Mouse (Mus musculus) forebrain, embryonic 12.5 days (tissue): ENCODE results near the gene Ppp2r3a. TPM values are rescaled to one million over a fixed set of nuclear protein-coding genes. Genes with fewer than 3 reads are reported as not detected.

Experiments used
- ATAC-seq: fragments of 200-750 bp; cut with Nextera tagmentation; 2 replicates; pipeline ENCODE4 v1.8.0; 2017; ENCODE audit warnings: moderate TSS enrichment; ENCODE audit not compliant: low FRiP score
- H3K27ac ChIP-seq: fragments of 300-500 bp; sonication (generic); 2 replicates; pipeline ENCODE4 v1.5.1; 2016; ENCODE audit warnings: mild to moderate bottlenecking
- H3K27me3 ChIP-seq: fragments of 300-500 bp; sonication (generic); 2 replicates; pipeline ENCODE4 v1.6.1; 2016; ENCODE audit warnings: mild to moderate bottlenecking
- H3K36me3 ChIP-seq: fragments of 300-500 bp; sonication (generic); replicated peaks from 2 replicates; pipeline ENCODE4 v1.6.1; 2016; ENCODE audit warnings: mild to moderate bottlenecking
- H3K4me1 ChIP-seq: fragments of 300-500 bp; sonication (generic); 2 replicates; pipeline ENCODE4 v1.6.1; 2016
- H3K4me2 ChIP-seq: fragments of 300-500 bp; sonication (generic); 2 replicates; pipeline ENCODE4 v1.6.1; 2016; ENCODE audit warnings: mild to moderate bottlenecking, moderate library complexity
- H3K4me3 ChIP-seq: fragments of 300-500 bp; sonication (generic); replicated peaks from 2 replicates; pipeline ENCODE4 v1.5.1; 2016; ENCODE audit warnings: mild to moderate bottlenecking
- H3K9ac ChIP-seq: fragments of 300-500 bp; sonication (generic); 2 replicates; pipeline ENCODE4 v1.6.1; 2016; ENCODE audit warnings: mild to moderate bottlenecking
- H3K9me3 ChIP-seq: fragments of 300-500 bp; sonication (generic); 2 replicates; pipeline ENCODE4 v1.6.1; 2016
- WGBS: fragments of 180-500 bp; shearing (Covaris S2); methylation state at CpG from one replicate; pipeline ENCODE4 v1.1.7; 2016; 5-methylcytosine and 5-hydroxymethylcytosine counted together
- polyA plus RNA-seq: library from polyadenylated mRNA; unstranded; fragments of >200 nt; fragmentation: Nextera tagmentation; extraction: Ambion mirVana; gene quantifications from 2 replicates; pipeline ENCODE4 v1.2.1, GENCODE M21; 2016

Gene Ppp2r3a
- polyA plus RNA-seq, 1 experiment from 2014 or later: 18.9 TPM

DNA sequence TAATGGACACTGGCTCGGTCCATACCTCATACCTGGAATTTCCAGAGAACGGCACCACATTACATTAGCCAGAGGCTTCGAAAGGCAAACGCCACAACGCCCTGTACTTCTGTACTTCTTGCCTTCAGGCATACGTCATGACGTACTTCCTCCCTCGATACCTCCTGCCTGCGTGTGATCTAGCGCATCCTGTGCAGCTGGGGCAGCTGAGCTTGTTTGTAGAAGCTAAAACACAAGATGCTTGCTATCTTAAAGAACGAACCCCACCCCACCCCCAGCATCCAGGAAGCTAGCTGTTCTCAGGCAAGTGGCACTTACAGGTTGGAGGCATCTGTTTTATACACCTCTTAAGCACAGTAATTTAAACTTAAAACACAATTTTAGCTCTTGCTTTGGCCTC, 190.6 kb downstream of the Ppp2r3a start:
- WGBS: 88% methylated on average over 11 of the region's 11 CpGs
- no peak overlapping the region for H3K9ac ChIP-seq
- no peaks in the 10 kb centered on the region for H3K36me3 ChIP-seq
- no peaks in the 10 kb centered on the region for H3K27me3 ChIP-seq
- H3K4me1 ChIP-seq: peaks cover 8% of the 10 kb centered on the region; the same call in 1 of the 2 replicates
- no peak overlapping the region for H3K4me3 ChIP-seq
- ATAC-seq: no peak
- no peak overlapping the region for H3K27ac ChIP-seq
- no peaks in the 10 kb centered on the region for H3K9me3 ChIP-seq
- H3K4me2 ChIP-seq: no peak overlapping the region

DNA sequence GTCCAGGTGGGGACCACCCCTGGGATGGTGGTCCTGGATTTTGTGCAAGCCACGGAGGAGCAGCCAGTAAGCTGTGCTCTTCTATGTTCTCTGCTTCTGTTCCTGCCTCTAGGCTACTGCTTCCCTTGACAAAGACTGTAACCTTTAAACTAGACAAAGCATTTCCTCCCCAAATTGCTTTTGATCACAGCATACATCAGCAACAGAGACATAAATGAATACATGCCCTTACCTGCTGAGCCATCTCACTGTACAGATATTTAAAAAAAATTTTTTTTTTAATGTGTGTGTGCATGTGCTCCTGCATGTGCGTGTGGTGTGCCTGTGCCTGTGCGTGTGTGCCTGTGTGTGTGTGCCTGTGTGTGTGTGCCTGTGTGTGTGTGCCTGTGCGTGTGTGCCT, 194.4 kb downstream of the Ppp2r3a start:
- Histone ChIP-seq H3K27ac (no peak overlapping the region), H3K27me3 (no peaks in the 10 kb centered on the region), H3K4me3 (no peak overlapping the region), H3K9me3 (no peaks in the 10 kb centered on the region), H3K4me2 (no peak overlapping the region), H3K4me1 (0 out of 2 replicates have a peak, but pooled peaks cover under 1% of the 10 kb centered on the region), H3K36me3 (no peaks in the 10 kb centered on the region), H3K9ac (no peak overlapping the region)
- 96% methylated on average over 4 of the region's 4 CpGs for WGBS
- no peak for ATAC-seq

Other genes starting within 250 kb of the Ppp2r3a start
- 16.6 and 17.0 TPM in 2 replicates for gene Pccb, start 216.9 kb downstream of the Ppp2r3a start, polyA plus RNA-seq
- gene Msl2, start 177.7 kb downstream of the Ppp2r3a start, polyA plus RNA-seq: 7.6 and 8.0 TPM in 2 replicates